Mouse (Mus musculus): Measurements from ENCODE around the gene Gm13090.

DNA sequence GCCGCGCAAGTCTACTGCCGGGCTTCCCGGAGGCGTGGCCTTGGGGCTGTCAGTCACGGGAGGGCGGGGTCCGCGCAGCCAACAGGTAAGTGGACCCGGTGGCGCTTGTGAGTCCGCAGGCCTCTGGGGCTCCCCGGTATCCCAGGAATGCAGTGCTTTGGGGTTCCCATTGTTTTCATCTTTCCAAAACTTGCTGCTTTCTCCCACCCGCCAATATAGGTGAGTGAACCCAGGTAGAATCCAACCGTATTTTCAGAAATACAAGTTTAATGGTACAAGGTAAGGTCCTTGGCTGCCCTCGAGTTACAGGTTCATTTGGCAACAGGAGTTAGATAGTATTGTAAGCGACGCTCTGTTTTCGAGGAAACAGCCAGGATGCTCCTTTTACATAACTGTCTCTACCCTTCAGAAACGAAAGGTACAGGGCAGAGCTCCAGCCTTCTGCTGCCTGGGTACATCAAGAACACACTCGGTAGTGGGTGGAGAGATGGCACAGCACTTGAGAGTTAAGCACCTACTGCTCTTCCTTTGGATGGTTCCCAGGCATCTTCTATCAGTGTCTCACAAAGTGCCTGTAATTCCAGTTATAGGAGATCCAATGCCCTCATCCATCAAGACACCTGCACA is 44.3 kb upstream of the Gm13090 start:
- TF ChIP-seq CTCF (IDR thresholded peaks at IDR 0.05; ENCODE audit: borderline replicate concordance, insufficient read depth, low read depth, low read length) (no peak), POLR2A (IDR thresholded peaks at IDR 0.05; ENCODE audit: borderline replicate concordance, insufficient read depth, low read length) (peak; percentile 57; the same call in 1 of the 2 replicates)

Data from cerebellum, adult 2 months (tissue).